Mouse (Mus musculus) heart, embryonic 11.5 days (tissue): ENCODE measurements around the gene Ptges2. TPM values are rescaled to one million over a fixed set of nuclear protein-coding genes. Genes with fewer than 3 reads are reported as not detected.

ENCODE experiments used
- ATAC-seq: fragments of 200-750 bp; cut with Nextera tagmentation; replicated peaks from 2 replicates; pipeline ENCODE4 v1.8.0; 2017; ENCODE audit warnings: moderate library complexity; ENCODE audit not compliant: insufficient number of reproducible peaks, low FRiP score, low TSS enrichment
- H3K27ac ChIP-seq: fragments of 300-500 bp; sonication (generic); 2 replicates; pipeline ENCODE4 v1.5.1; 2014; ENCODE audit warnings: mild to moderate bottlenecking, low read depth, low read length
- H3K27me3 ChIP-seq: fragments of 300-500 bp; sonication (generic); 2 replicates; pipeline ENCODE4 v1.6.1; 2014; ENCODE audit warnings: mild to moderate bottlenecking, low read length, mixed read lengths; ENCODE audit not compliant: control insufficient read depth, insufficient read depth
- H3K36me3 ChIP-seq: fragments of 300-500 bp; sonication (generic); 2 replicates; pipeline ENCODE4 v1.6.1; 2014; ENCODE audit warnings: mild to moderate bottlenecking, low read length, moderate library complexity, mixed read lengths; ENCODE audit not compliant: control insufficient read depth, insufficient read depth
- H3K4me1 ChIP-seq: fragments of 300-500 bp; sonication (generic); 2 replicates; pipeline ENCODE4 v1.6.1; 2014; ENCODE audit warnings: low read length; ENCODE audit not compliant: control insufficient read depth, insufficient read depth
- H3K4me2 ChIP-seq: fragments of 300-500 bp; sonication (generic); 2 replicates; pipeline ENCODE4 v1.6.1; 2014; ENCODE audit warnings: mild to moderate bottlenecking, moderate library complexity
- H3K4me3 ChIP-seq: fragments of 300-500 bp; sonication (generic); 2 replicates; pipeline ENCODE4 v1.5.1; 2014; ENCODE audit warnings: low read depth, low read length
- H3K9ac ChIP-seq: fragments of 300-500 bp; sonication (generic); 2 replicates; pipeline ENCODE4 v1.6.1; 2014; ENCODE audit warnings: mild to moderate bottlenecking, low read depth, low read length, moderate library complexity
- H3K9me3 ChIP-seq: fragments of 300-500 bp; sonication (generic); replicated peaks from 2 replicates; pipeline ENCODE4 v1.6.1; 2016; ENCODE audit warnings: low read length; ENCODE audit not compliant: control insufficient read depth
- WGBS: fragments of 180-500 bp; shearing (Covaris S2); extraction: QIAGEN DNeasy Blood & Tissue Kit; methylation state at CpG from one replicate; pipeline ENCODE4 v1.1.7; 2014; ENCODE audit not compliant: insufficient replicate concordance; 5-methylcytosine and 5-hydroxymethylcytosine counted together
- polyA plus RNA-seq: library from polyadenylated mRNA; unstranded; fragments of >200 nt; fragmentation: Nextera tagmentation; extraction: Ambion mirVana; gene quantifications from 2 replicates; pipeline ENCODE4 v1.2.1, GENCODE M21; 2014

Gene Ptges2
- polyA plus RNA-seq, 1 experiment from 2014 or later = 32.7 TPM

- Histone ChIP-seq H3K36me3 (no peaks in the 10 kb centered on the region), H3K9ac (peak overlapping the region; percentile 63), H3K4me3 (no peak overlapping the region), H3K4me2 (peak overlapping the region; percentile 24), H3K27ac (peak overlapping the region; percentile 86), H3K27me3 (no peaks in the 10 kb centered on the region), H3K9me3 (no peaks in the 10 kb centered on the region), H3K4me1 (peaks cover 13% of the 10 kb centered on the region)
- WGBS = 53% methylated on average over 9 of the region's 9 CpGs
- no peak for ATAC-seq
These were observed 51.7 kb downstream of the Ptges2 start for GRCm38 (mm10) chr2:32447264-32447936.

- H3K27ac ChIP-seq = no peak overlapping the region
- no peak overlapping the region for H3K4me2 ChIP-seq
- peaks cover 24% of the 10 kb centered on the region for H3K4me1 ChIP-seq
- no peaks in the 10 kb centered on the region for H3K9me3 ChIP-seq
- H3K27me3 ChIP-seq = no peaks in the 10 kb centered on the region
- ATAC-seq = no peak
- H3K9ac ChIP-seq = no peak overlapping the region
- H3K4me3 ChIP-seq = no peak overlapping the region
- no peaks in the 10 kb centered on the region for H3K36me3 ChIP-seq
- 79% methylated on average over 1 of the region's 1 CpGs for WGBS
These were observed 52.8 kb downstream of the Ptges2 start for GRCm38 (mm10) chr2:32448480-32448879.

GRCm38 (mm10) chr2:32449761-32450754 lies 54.4 kb downstream of the Ptges2 start, which contains the start of gene Naif1:
Naif1 (plus strand) TSS chr2:32450457.
- no peak for ATAC-seq

DNA sequence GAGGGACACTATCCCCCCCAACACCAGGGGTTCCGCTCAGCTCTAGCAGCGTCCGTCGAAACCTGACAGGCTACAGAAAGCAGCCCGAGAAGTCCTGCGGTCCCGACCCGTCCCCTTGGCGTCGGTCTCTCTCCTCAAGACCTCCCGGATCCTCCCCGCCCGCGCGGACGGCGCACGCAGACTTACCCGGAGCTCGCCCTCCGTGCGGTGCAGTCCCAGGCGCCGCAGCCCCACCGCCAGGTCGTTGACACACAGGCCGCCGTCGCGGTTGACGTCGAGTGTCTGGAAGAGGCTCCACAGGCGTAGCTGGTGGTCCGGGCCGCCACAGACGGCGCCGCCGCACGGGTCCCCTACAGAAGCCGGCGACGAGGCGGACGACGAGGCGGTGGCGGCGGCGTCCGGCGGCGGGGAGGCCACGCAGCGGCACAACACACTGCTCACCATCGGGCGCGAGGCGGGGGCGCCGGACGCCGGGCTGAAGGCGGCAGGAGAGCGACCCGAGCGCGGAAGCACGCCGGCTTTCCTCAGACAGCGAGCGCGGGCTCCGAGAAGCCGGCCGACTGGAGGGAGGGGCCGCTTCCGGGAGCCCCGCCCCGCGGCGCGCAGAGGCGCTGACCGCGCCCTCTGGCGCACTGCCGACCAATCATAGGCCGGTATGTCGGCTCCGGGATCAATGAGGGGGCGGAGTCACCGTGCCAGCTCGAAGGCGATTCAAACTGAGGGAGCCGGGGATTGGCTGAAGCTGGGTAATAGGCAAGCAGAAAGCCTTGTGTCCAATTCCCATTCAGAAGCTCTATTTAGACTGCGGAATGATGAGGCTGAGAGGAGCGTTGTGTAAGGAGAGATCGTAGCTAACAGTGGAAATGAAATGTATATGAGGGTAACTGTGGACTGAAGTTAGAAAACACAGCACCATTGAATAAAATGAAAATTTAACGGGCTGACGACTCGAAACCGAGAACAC lies 55.5 kb downstream of the Ptges2 start, which contains the start of gene Slc25a25:
Slc25a25 (minus strand) TSS at position 565 of the 964 bp plus-strand sequence.
- Histone ChIP-seq H3K4me2 (peak within 1 kb of the TSS; percentile 78), H3K9ac (peak within 1 kb of the TSS; percentile 89), H3K27me3 (no peaks in the 10 kb centered on the region), H3K36me3 (no peaks in the 10 kb centered on the region; the same call in 1 of the 2 replicates), H3K27ac (peak within 1 kb of the TSS; percentile 96), H3K4me3 (peak within 1 kb of the TSS; percentile 77), H3K9me3 (no peaks in the 10 kb centered on the region), H3K4me1 (peaks cover 30% of the 10 kb centered on the region)
- ATAC-seq = peak; percentile 90
- under 1% methylated on average over 102 of the region's 103 CpGs for WGBS

More at GRCm38 (mm10) chr2:32449761-32450754, 54.4 kb downstream of the Ptges2 start, which contains the start of gene Naif1:
- Histone ChIP-seq H3K27me3 (no peaks in the 10 kb centered on the region), H3K4me2 (peak within 1 kb of the TSS; percentile 78), H3K9ac (peak within 1 kb of the TSS; percentile 89), H3K27ac (peak within 1 kb of the TSS; percentile 96), H3K4me3 (peak within 1 kb of the TSS; percentile 77), H3K9me3 (no peaks in the 10 kb centered on the region), H3K36me3 (no peaks in the 10 kb centered on the region), H3K4me1 (peaks cover 30% of the 10 kb centered on the region)
- WGBS = 71% methylated on average over 15 of the region's 15 CpGs

DNA sequence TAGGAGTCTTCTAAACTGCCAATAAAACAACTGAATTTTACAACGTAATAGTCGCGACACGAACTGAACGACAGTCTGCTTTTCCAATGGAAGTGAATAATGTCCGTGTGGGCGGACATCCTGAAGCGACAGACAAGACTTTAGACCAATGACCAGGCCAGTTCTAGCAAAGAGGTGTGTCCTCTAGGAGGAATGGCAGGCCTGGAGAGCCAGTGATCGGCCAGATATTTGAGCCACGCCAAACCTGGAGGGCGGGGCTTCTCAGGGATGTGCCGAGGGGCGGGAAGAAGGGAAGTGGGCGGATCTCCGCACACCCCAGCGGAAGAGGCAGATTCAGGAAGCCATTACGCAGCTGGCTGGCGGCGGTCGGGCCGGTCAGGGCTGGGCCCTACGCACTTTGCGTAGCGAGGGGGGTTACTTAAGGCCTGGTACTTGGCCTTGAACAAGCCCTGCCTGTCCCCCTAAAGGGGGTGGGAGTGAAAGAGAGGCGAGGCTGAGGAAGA lies 56.2 kb downstream of the Ptges2 start:
- H3K9me3 ChIP-seq = no peaks in the 10 kb centered on the region
- peak; percentile 96 for ATAC-seq
- no peaks in the 10 kb centered on the region; the same call in 1 of the 2 replicates for H3K36me3 ChIP-seq
- H3K9ac ChIP-seq = peak overlapping the region; percentile 80
- H3K4me1 ChIP-seq = peaks cover 27% of the 10 kb centered on the region
- H3K4me3 ChIP-seq = peak overlapping the region; percentile 77
- H3K27ac ChIP-seq = peak overlapping the region; percentile 96
- H3K27me3 ChIP-seq = no peaks in the 10 kb centered on the region
- under 1% methylated on average over 25 of the region's 25 CpGs for WGBS
- peak overlapping the region; percentile 78 for H3K4me2 ChIP-seq

GRCm38 (mm10) chr2:32452441-32452971 lies 56.8 kb downstream of the Ptges2 start:
- H3K36me3 ChIP-seq = no peaks in the 10 kb centered on the region; the same call in 1 of the 2 replicates
- H3K9me3 ChIP-seq = no peaks in the 10 kb centered on the region
- H3K9ac ChIP-seq = peak overlapping the region; percentile 66
- H3K27me3 ChIP-seq = no peaks in the 10 kb centered on the region
- H3K4me1 ChIP-seq = peaks cover 22% of the 10 kb centered on the region
- no peak for ATAC-seq
- WGBS = 92% methylated on average over 16 of the region's 16 CpGs
- peak overlapping the region; percentile 78 for H3K4me2 ChIP-seq
- peak overlapping the region; percentile 77 for H3K4me3 ChIP-seq
- 0 out of 2 replicates have a peak overlapping the region, but pooled peaks have one; percentile 41 for H3K27ac ChIP-seq

DNA sequence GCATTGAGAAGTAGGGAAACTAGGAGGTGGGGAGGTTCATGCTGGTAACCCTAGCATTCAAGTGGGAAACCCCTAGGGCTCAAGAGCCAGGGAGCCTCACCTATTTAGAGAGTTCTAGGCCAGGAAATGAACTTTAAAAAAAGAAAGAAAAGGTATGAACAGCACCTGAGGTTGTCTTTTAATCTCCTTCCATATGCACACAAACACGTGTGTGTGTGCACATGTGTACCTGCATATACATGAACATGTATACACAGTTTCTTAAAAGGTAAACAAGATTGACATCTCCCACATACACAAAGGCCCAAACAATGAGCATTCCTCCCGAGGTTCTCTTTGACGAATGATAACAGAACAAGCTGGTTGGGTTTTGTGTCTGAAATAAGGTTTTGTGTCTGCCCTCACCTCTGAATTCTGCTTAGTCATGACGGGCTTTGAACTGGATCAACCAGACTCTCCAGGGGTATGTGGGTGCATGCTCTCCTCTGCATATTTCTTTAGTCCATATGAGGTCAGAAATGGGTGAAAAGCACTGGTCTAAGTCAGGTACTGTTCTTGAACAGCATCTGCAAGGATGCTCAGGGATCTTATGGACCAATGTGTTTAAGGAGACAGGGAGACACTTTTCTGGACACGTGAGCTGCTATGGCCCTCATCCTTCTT lies 58.1 kb downstream of the Ptges2 start:
- H3K4me3 ChIP-seq = no peak overlapping the region
- no peaks in the 10 kb centered on the region; the same call in 1 of the 2 replicates for H3K36me3 ChIP-seq
- H3K9me3 ChIP-seq = no peaks in the 10 kb centered on the region
- no peaks in the 10 kb centered on the region for H3K27me3 ChIP-seq
- no peak overlapping the region for H3K9ac ChIP-seq
- peaks cover 20% of the 10 kb centered on the region for H3K4me1 ChIP-seq
- H3K4me2 ChIP-seq = peak overlapping the region; percentile 78; the same call in 1 of the 2 replicates
- WGBS = 80% methylated on average over 5 of the region's 5 CpGs
- H3K27ac ChIP-seq = no peak overlapping the region
- ATAC-seq = no peak
